Mouse (Mus musculus): Measurements from ENCODE around the gene Tnnt3.
A peak's percentile ranks its signal among the peaks of the same experiment; 100 is the strongest.

The Tnnt3 gene

GRCm38 (mm10) chr7:142498575-142498974, at the start of gene Tnnt3:
Gene Tnnt3, plus strand, starts transcription at chr7:142498836.
- DNase-seq, result no peak

- no peak for DNase-seq
These were observed 49.5 kb upstream of the Tnnt3 start for GRCm38 (mm10) chr7:142449038-142449617.

GRCm38 (mm10) chr7:142454706-142455105, 43.9 kb upstream of the Tnnt3 start:
- DNase-seq, result no peak

- DNase-seq, result no peak
These were observed 43.4 kb upstream of the Tnnt3 start for GRCm38 (mm10) chr7:142455251-142455650.

GRCm38 (mm10) chr7:142456806-142457205, 41.8 kb upstream of the Tnnt3 start:
- DNase-seq, result peak; percentile 62 to 73

GRCm38 (mm10) chr7:142457227-142457811, 41.3 kb upstream of the Tnnt3 start:
- DNase-seq, result peak; percentile 88

GRCm38 (mm10) chr7:142458026-142458425, 40.6 kb upstream of the Tnnt3 start:
- DNase-seq, result peak in 1 of 2 experiments; percentile 43

- DNase-seq, result no peak
These were observed 39.8 kb upstream of the Tnnt3 start for GRCm38 (mm10) chr7:142458676-142459298.

GRCm38 (mm10) chr7:142459299-142459691, 39.3 kb upstream of the Tnnt3 start:
- DNase-seq, result no peak

- no peak for DNase-seq
These were observed 38.0 kb upstream of the Tnnt3 start, which contains the start of gene Lsp1 for GRCm38 (mm10) chr7:142460636-142461077. Gene Lsp1, plus strand, starts transcription at chr7:142460809.

GRCm38 (mm10) chr7:142461446-142461845, 37.2 kb upstream of the Tnnt3 start:
- no peak for DNase-seq

GRCm38 (mm10) chr7:142462190-142462589, 36.4 kb upstream of the Tnnt3 start:
- no peak for DNase-seq

- no peak for DNase-seq
These were observed 36.0 kb upstream of the Tnnt3 start for GRCm38 (mm10) chr7:142462594-142463078.

GRCm38 (mm10) chr7:142470171-142470691, 28.4 kb upstream of the Tnnt3 start:
- DNase-seq, result no peak

GRCm38 (mm10) chr7:142470808-142471413, 27.7 kb upstream of the Tnnt3 start:
- DNase-seq, result peak; percentile 59

- peak in 1 of 2 experiments; percentile 27 for DNase-seq
These were observed 27.2 kb upstream of the Tnnt3 start for GRCm38 (mm10) chr7:142471414-142471861.

- peak; percentile 75 to 81 for DNase-seq
These were observed 26.6 kb upstream of the Tnnt3 start for GRCm38 (mm10) chr7:142471884-142472570.

- peak; percentile 65 to 71 for DNase-seq
These were observed 25.7 kb upstream of the Tnnt3 start for GRCm38 (mm10) chr7:142472936-142473335.

GRCm38 (mm10) chr7:142473476-142473875, 25.2 kb upstream of the Tnnt3 start:
- no peak for DNase-seq

- peak; percentile 43 to 44 for DNase-seq
These were observed 23.8 kb upstream of the Tnnt3 start for GRCm38 (mm10) chr7:142474799-142475198.

- peak; percentile 39 to 44 for DNase-seq
These were observed 23.0 kb upstream of the Tnnt3 start for GRCm38 (mm10) chr7:142475641-142476040.

- DNase-seq, result no peak
These were observed 22.4 kb upstream of the Tnnt3 start for GRCm38 (mm10) chr7:142476271-142476670.
